Mouse (Mus musculus): Measurements from ENCODE around the gene Plagl1. TPM values are rescaled to one million over a fixed set of nuclear protein-coding genes. Genes with fewer than 3 reads are reported as not detected.

Gene Plagl1
- polyA plus RNA-seq, 1 experiment: 21.4 TPM

Other genes starting within 250 kb of the Plagl1 start
- gene Utrn, start 191.1 kb upstream of the Plagl1 start, polyA plus RNA-seq (2012; rRNA removed): 28.0 and 29.9 TPM in 2 replicates
- 0.16 and 0.19 TPM in 2 replicates for gene Stx11, start 96.2 kb upstream of the Plagl1 start, polyA plus RNA-seq (2012; rRNA removed)
- gene Sf3b5, start 55.2 kb upstream of the Plagl1 start, polyA plus RNA-seq (2012; rRNA removed): 20.8 and 23.9 TPM in 2 replicates
- not detected in 2 replicates for gene Zc2hc1b, start 117.5 kb downstream of the Plagl1 start, polyA plus RNA-seq (2012; rRNA removed)
- 21.5 and 23.1 TPM in 2 replicates for gene Ltv1, start 132.7 kb downstream of the Plagl1 start, polyA plus RNA-seq (2012; rRNA removed)

All from frontal cortex, adult 2 months (tissue).